Mouse (Mus musculus) cortical plate, adult 2 months (tissue): ENCODE data around the gene Adcy9. TPM values are rescaled to one million over a fixed set of nuclear protein-coding genes. Genes with fewer than 3 reads are reported as not detected.
A peak's percentile ranks its signal among the peaks of the same experiment; 100 is the strongest.

Experiments
- H3K27ac ChIP-seq: fragments of 200-500 bp; 2 replicates; pipeline ENCODE4 v1.5.1; 2012; ENCODE audit warnings: low read length, control low read depth, inconsistent platforms; ENCODE audit not compliant: insufficient read depth
- H3K4me1 ChIP-seq: fragments of 200-500 bp; 2 replicates; pipeline ENCODE4 v1.6.1; 2011; ENCODE audit warnings: low read length; ENCODE audit not compliant: control insufficient read depth, insufficient read depth
- H3K4me3 ChIP-seq: fragments of 200-500 bp; 2 replicates; pipeline ENCODE4 v1.5.1; 2011; ENCODE audit warnings: mild to moderate bottlenecking, low read length, control low read depth; ENCODE audit not compliant: insufficient read depth
- CTCF ChIP-seq: fragments of 200-500 bp; IDR thresholded peaks from 2 replicates; pipeline ENCODE4 v1.5.1; 2011; ENCODE audit warnings: mild to moderate bottlenecking, control low read depth, low read length; ENCODE audit not compliant: insufficient read depth; ENCODE audit errors: extremely low read depth
- POLR2A ChIP-seq: fragments of 200-500 bp; IDR thresholded peaks from 2 replicates; pipeline ENCODE4 v1.6.1; 2011; ENCODE audit warnings: mild to moderate bottlenecking, low read length, control low read depth; ENCODE audit not compliant: insufficient read depth; ENCODE audit errors: extremely low read depth
- polyA plus RNA-seq: library from polyadenylated mRNA; depleted of rRNA; stranded (reverse); fragments of >200 nt; gene quantifications from 2 replicates; pipeline ENCODE4 v1.2.3, GENCODE M21; 2012

The Adcy9 gene
- polyA plus RNA-seq, 1 experiment, result 29.7 TPM

- H3K4me1 ChIP-seq, result peaks cover 6% of the 10 kb centered on the region
- H3K27ac ChIP-seq, result no peak overlapping the region
- TF ChIP-seq POLR2A (no peak), CTCF (no peak)
- no peak overlapping the region for H3K4me3 ChIP-seq
Observed at GRCm38 (mm10) chr16:4327081-4327480, 93.2 kb downstream of the Adcy9 start.

DNA sequence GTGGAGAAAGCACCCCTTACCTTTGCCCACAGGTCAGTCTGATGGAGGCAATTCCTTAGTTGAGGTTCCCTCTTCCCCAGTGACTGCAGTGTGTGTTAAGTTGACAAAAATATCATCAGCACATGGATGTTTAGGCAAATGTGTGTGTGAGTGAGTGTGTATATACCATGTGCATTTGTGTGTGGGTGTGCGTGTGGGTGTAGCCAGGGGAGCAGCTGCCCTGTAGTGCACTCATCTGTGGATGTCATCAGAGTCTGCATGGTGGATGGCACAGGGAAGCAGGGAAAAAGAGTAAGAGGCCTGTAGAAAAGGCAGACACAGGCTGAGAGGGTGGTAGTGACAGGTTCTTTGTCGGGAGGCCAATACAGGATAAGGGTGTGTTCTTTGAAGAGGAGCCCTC lies 94.5 kb downstream of the Adcy9 start:
- no peak for TF ChIP-seq CTCF
- no peak for TF ChIP-seq POLR2A
- H3K27ac ChIP-seq, result no peak overlapping the region
- no peak overlapping the region for H3K4me3 ChIP-seq
- H3K4me1 ChIP-seq, result peaks cover 5% of the 10 kb centered on the region

- Histone ChIP-seq H3K4me1 (peaks cover 3% of the 10 kb centered on the region), H3K27ac (no peak overlapping the region), H3K4me3 (no peak overlapping the region)
- TF ChIP-seq CTCF, result no peak
- no peak for TF ChIP-seq POLR2A
Observed at GRCm38 (mm10) chr16:4324967-4325366, 95.3 kb downstream of the Adcy9 start.

DNA sequence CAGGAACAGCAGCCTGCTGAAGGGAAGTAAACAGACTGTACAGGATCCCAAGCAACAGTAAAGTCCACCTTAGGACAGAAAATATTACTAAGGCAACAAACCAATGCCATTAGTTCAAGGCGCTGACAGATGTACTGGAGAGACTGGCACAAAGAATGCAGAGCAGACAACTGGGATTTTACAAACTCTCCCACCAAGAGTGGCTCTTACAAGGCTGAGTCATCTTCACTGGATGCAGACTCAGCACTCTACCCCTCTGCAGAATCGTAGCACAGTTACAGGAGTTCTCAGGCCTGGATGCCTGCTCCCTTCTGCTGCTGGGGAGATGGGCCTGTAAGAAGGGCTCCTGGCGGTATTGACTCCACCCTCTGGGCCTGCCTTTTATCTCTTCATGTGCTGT lies 99.4 kb downstream of the Adcy9 start:
- H3K27ac ChIP-seq, result no peak overlapping the region
- no peak overlapping the region for H3K4me3 ChIP-seq
- TF ChIP-seq POLR2A, result no peak
- no peak for TF ChIP-seq CTCF
- peaks cover 8% of the 10 kb centered on the region for H3K4me1 ChIP-seq

- Histone ChIP-seq H3K27ac (no peak overlapping the region), H3K4me3 (no peak overlapping the region), H3K4me1 (peaks cover 8% of the 10 kb centered on the region; the same call in 1 of the 2 replicates)
- TF ChIP-seq POLR2A, result no peak
- TF ChIP-seq CTCF, result no peak
Observed at GRCm38 (mm10) chr16:4318001-4318526, 102.2 kb downstream of the Adcy9 start.

GRCm38 (mm10) chr16:4316094-4316474 lies 104.2 kb downstream of the Adcy9 start:
- TF ChIP-seq CTCF (peak; percentile 100), POLR2A (no peak)

GRCm38 (mm10) chr16:4315352-4316093 lies 104.8 kb downstream of the Adcy9 start:
- Histone ChIP-seq H3K27ac (no peak overlapping the region), H3K4me3 (no peak overlapping the region), H3K4me1 (peaks cover 8% of the 10 kb centered on the region; the same call in 1 of the 2 replicates)
- TF ChIP-seq POLR2A (no peak), CTCF (no peak)

More at GRCm38 (mm10) chr16:4316094-4316474, 104.2 kb downstream of the Adcy9 start:
- Histone ChIP-seq H3K27ac (no peak overlapping the region), H3K4me1 (peaks cover 8% of the 10 kb centered on the region; the same call in 1 of the 2 replicates), H3K4me3 (no peak overlapping the region)

- no peak for TF ChIP-seq CTCF
- no peak for TF ChIP-seq POLR2A
- Histone ChIP-seq H3K4me3 (no peak overlapping the region), H3K27ac (no peak overlapping the region), H3K4me1 (peaks cover 8% of the 10 kb centered on the region; the same call in 1 of the 2 replicates)
Observed at GRCm38 (mm10) chr16:4314891-4315290, 105.4 kb downstream of the Adcy9 start.

DNA sequence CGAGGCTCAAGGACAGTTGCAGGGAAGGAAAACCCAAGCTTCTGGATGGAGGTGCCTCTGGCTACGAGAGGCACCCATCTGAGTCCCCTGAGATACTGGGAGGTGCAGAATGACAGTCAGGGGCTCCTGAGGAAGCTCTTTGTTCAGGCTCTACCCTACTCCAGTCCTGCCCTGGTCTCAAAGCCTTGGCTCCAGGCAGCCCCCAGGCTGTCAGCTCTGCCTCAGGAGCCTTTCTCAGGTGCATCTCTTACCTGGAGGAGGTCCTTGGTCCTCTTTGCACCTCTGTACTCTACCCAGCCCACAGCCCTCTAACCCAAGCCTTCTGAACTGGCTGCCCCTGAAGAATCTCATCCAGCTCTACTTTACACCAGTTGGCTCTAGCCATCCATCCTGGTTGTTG lies 108.3 kb downstream of the Adcy9 start:
- TF ChIP-seq POLR2A (no peak), CTCF (no peak)
- Histone ChIP-seq H3K4me1 (no peaks in the 10 kb centered on the region), H3K27ac (no peak overlapping the region), H3K4me3 (no peak overlapping the region)

DNA sequence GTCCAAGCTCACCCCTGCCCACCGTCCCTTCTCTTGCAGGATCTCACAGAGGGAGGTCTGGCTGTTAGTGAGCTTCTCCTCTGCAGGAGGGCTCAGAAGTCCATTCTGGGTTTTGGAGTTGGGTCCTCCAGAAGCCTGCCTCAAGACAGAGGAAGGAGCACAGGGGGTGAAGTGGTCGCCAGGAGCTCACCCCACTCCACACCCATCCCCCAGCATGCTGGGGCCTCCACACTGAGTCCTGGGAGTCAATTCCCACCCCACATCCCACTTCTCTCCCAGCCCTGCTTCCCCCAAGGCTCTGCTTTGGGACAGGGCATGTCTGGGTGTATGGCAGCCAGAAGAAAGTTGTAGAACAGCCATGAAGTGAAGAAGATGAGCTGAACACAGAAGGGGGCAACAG lies 108.7 kb downstream of the Adcy9 start:
- H3K27ac ChIP-seq, result no peak overlapping the region

GRCm38 (mm10) chr16:4307795-4308194 lies 112.5 kb downstream of the Adcy9 start:
- H3K4me1 ChIP-seq, result no peaks in the 10 kb centered on the region
- H3K4me3 ChIP-seq, result no peak overlapping the region
- H3K27ac ChIP-seq, result no peak overlapping the region
- TF ChIP-seq POLR2A, result no peak
- TF ChIP-seq CTCF, result no peak

More for the DNA sequence above, 108.7 kb downstream of the Adcy9 start:
- Histone ChIP-seq H3K4me1 (no peaks in the 10 kb centered on the region), H3K4me3 (no peak overlapping the region)
- no peak for TF ChIP-seq POLR2A
- no peak for TF ChIP-seq CTCF
